Mouse (Mus musculus) lung, embryonic 14.5 days (tissue): ENCODE measurements around the gene Gm20388. TPM values are rescaled to one million over a fixed set of nuclear protein-coding genes. Genes with fewer than 3 reads are reported as not detected.

Experiments
- ATAC-seq: fragments of 200-750 bp; cut with Nextera tagmentation; 2 replicates; pipeline ENCODE4 v1.8.0; 2017; ENCODE audit warnings: mild to moderate bottlenecking, moderate TSS enrichment, moderate library complexity; ENCODE audit not compliant: insufficient read depth
- DNase-seq: peaks from one replicate; pipeline ENCODE4 v3.0.0-alpha.2; 2015
- H3K27ac ChIP-seq: fragments of 300-500 bp; sonication (generic); 2 replicates; pipeline ENCODE4 v1.5.1; 2014; ENCODE audit warnings: low read depth, mild to moderate bottlenecking, moderate library complexity
- H3K27me3 ChIP-seq: fragments of 300-500 bp; sonication (generic); 2 replicates; pipeline ENCODE4 v1.6.1; 2014; ENCODE audit warnings: low read length, control low read depth; ENCODE audit not compliant: insufficient read depth
- H3K36me3 ChIP-seq: fragments of 300-500 bp; sonication (generic); 2 replicates; pipeline ENCODE4 v1.6.1; 2014; ENCODE audit warnings: control low read depth; ENCODE audit not compliant: insufficient read depth
- H3K4me1 ChIP-seq: fragments of 300-500 bp; sonication (generic); 2 replicates; pipeline ENCODE4 v1.6.1; 2014; ENCODE audit warnings: antibody characterized with exemption, control low read depth; ENCODE audit not compliant: insufficient read depth
- H3K4me2 ChIP-seq: fragments of 300-500 bp; sonication (generic); 2 replicates; pipeline ENCODE4 v1.6.1; 2014; ENCODE audit warnings: mild to moderate bottlenecking
- H3K4me3 ChIP-seq: fragments of 300-500 bp; sonication (generic); 2 replicates; pipeline ENCODE4 v1.5.1; 2014; ENCODE audit warnings: low read depth, low read length
- H3K9ac ChIP-seq: fragments of 300-500 bp; sonication (generic); 2 replicates; pipeline ENCODE4 v1.6.1; 2014
- H3K9me3 ChIP-seq: fragments of 300-500 bp; sonication (generic); 2 replicates; pipeline ENCODE4 v1.6.1; 2016; ENCODE audit warnings: low read depth, low read length, control low read depth
- CTCF ChIP-seq: IDR thresholded peaks from 2 replicates; pipeline ENCODE4 v1.5.1; 2016; ENCODE audit warnings: antibody characterized with exemption, low read depth
- WGBS: fragments of 180-500 bp; shearing (Covaris S2); extraction: QIAGEN DNeasy Blood & Tissue Kit; methylation state at CpG from one replicate; pipeline ENCODE4 v1.1.7; 2014; 5-methylcytosine and 5-hydroxymethylcytosine counted together
- polyA plus RNA-seq: library from polyadenylated mRNA; unstranded; fragments of >200 nt; fragmentation: Nextera tagmentation; extraction: Ambion mirVana; gene quantifications from 2 replicates; pipeline ENCODE4 v1.2.1, GENCODE M21; 2014

Gm20388 gene
- polyA plus RNA-seq, 1 experiment from 2014 or later = not detected

DNA sequence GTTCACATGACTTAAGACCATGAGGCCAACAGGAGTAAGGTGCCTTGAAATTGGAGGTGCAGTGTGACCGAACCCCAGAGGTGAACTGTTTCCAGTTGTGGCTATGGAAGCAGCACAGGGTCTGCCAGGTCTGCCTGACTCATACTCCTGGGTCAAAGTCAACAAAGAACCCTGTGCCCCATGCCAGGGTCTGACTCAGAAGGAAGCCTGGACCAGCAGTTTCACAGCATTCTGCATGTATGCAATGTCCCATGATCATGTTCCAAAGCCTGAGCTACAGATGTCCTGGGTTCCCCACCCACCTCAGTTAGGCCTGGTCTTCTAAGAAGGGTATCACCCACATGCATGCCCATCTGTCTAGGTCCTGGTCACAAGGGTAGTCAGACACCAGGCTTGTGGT lies 1978.7 kb downstream of the Gm20388 start:
- Histone ChIP-seq H3K27me3 (no peaks in the 10 kb centered on the region), H3K27ac (no peak overlapping the region), H3K4me2 (no peak overlapping the region), H3K9me3 (no peaks in the 10 kb centered on the region), H3K4me1 (no peaks in the 10 kb centered on the region), H3K4me3 (no peak overlapping the region), H3K9ac (no peak overlapping the region), H3K36me3 (peaks cover 39% of the 10 kb centered on the region)
- no peak for TF ChIP-seq CTCF
- no peak for ATAC-seq
- no peak for DNase-seq
- WGBS = 83% methylated on average over 1 of the region's 1 CpGs

- ATAC-seq = no peak
- 71% methylated on average over 15 of the region's 15 CpGs for WGBS
Measured at GRCm38 (mm10) chr8:121889810-121890785, 1979.5 kb downstream of the Gm20388 start.

GRCm38 (mm10) chr8:121892875-121893274 lies 1982.2 kb downstream of the Gm20388 start:
- Histone ChIP-seq H3K4me2 (no peak overlapping the region), H3K36me3 (peaks cover 25% of the 10 kb centered on the region), H3K27ac (no peak overlapping the region), H3K4me3 (no peak overlapping the region), H3K27me3 (no peaks in the 10 kb centered on the region), H3K9me3 (no peaks in the 10 kb centered on the region), H3K4me1 (no peaks in the 10 kb centered on the region), H3K9ac (no peak overlapping the region)
- no peak for DNase-seq
- 81% methylated on average over 5 of the region's 5 CpGs for WGBS
- no peak for ATAC-seq
- no peak for TF ChIP-seq CTCF

More at GRCm38 (mm10) chr8:121889810-121890785, 1979.5 kb downstream of the Gm20388 start:
- H3K27me3 ChIP-seq = no peaks in the 10 kb centered on the region
- DNase-seq = no peak
- TF ChIP-seq CTCF = no peak
- no peak overlapping the region for H3K27ac ChIP-seq
- peaks cover 36% of the 10 kb centered on the region for H3K36me3 ChIP-seq
- H3K9me3 ChIP-seq = no peaks in the 10 kb centered on the region
- H3K4me3 ChIP-seq = no peak overlapping the region
- H3K9ac ChIP-seq = no peak overlapping the region
- H3K4me1 ChIP-seq = no peaks in the 10 kb centered on the region
- no peak overlapping the region for H3K4me2 ChIP-seq

GRCm38 (mm10) chr8:121895910-121896309 lies 1985.3 kb downstream of the Gm20388 start:
- WGBS = 65% methylated on average over 7 of the region's 7 CpGs
- Histone ChIP-seq H3K9ac (no peak overlapping the region), H3K27me3 (no peaks in the 10 kb centered on the region), H3K9me3 (no peaks in the 10 kb centered on the region), H3K4me3 (no peak overlapping the region), H3K36me3 (peaks cover 21% of the 10 kb centered on the region), H3K4me2 (no peak overlapping the region), H3K4me1 (peaks cover 9% of the 10 kb centered on the region; the same call in 1 of the 2 replicates), H3K27ac (no peak overlapping the region)
- TF ChIP-seq CTCF = no peak
- DNase-seq (no peak), ATAC-seq (no peak)

GRCm38 (mm10) chr8:121896476-121897145 lies 1986.0 kb downstream of the Gm20388 start:
- ATAC-seq = no peak
- WGBS = 39% methylated on average over 12 of the region's 12 CpGs
- Histone ChIP-seq H3K9ac (no peak overlapping the region), H3K36me3 (peaks cover 17% of the 10 kb centered on the region), H3K9me3 (no peaks in the 10 kb centered on the region), H3K4me1 (peaks cover 9% of the 10 kb centered on the region; the same call in 1 of the 2 replicates), H3K27me3 (no peaks in the 10 kb centered on the region), H3K4me2 (no peak overlapping the region), H3K27ac (peak overlapping the region; percentile 64; the same call in 1 of the 2 replicates), H3K4me3 (no peak overlapping the region)
- DNase-seq = no peak
- no peak for TF ChIP-seq CTCF

- no peak for DNase-seq
- Histone ChIP-seq H3K27me3 (no peaks in the 10 kb centered on the region), H3K27ac (peak overlapping the region; percentile 95), H3K36me3 (peaks cover 20% of the 10 kb centered on the region), H3K9ac (no peak overlapping the region; the same call in 1 of the 2 replicates), H3K4me3 (no peak overlapping the region), H3K4me2 (no peak overlapping the region; the same call in 1 of the 2 replicates), H3K9me3 (no peaks in the 10 kb centered on the region), H3K4me1 (peaks cover 9% of the 10 kb centered on the region; the same call in 1 of the 2 replicates)
- no peak for ATAC-seq
- 57% methylated on average over 9 of the region's 9 CpGs for WGBS
- no peak for TF ChIP-seq CTCF
Measured at GRCm38 (mm10) chr8:121897205-121897604, 1986.6 kb downstream of the Gm20388 start.
